Mouse (Mus musculus): ENCODE measurements around the gene Acacb.

- TF ChIP-seq MAFK (IDR thresholded peaks at IDR 0.05; ENCODE audit: insufficient read depth, low read depth, low read length): no peak
- no peak for TF ChIP-seq CHD2 (IDR thresholded peaks at IDR 0.05; ENCODE audit: low read depth, low read length)
These were observed 37.2 kb downstream of the Acacb start for GRCm38 (mm10) chr5:114183493-114183892.
